Mouse (Mus musculus) heart, postnatal 0 days (tissue): ENCODE data around the gene D430042O09Rik.

Experiments used
- CTCF ChIP-seq: IDR thresholded peaks from 2 replicates; pipeline ENCODE4 v1.5.1; 2016; ENCODE audit warnings: antibody characterized with exemption, control low read depth, low read depth
- EP300 ChIP-seq: IDR thresholded peaks from 2 replicates; pipeline ENCODE4 v1.6.1; 2016; ENCODE audit warnings: antibody characterized with exemption, low read depth

DNA sequence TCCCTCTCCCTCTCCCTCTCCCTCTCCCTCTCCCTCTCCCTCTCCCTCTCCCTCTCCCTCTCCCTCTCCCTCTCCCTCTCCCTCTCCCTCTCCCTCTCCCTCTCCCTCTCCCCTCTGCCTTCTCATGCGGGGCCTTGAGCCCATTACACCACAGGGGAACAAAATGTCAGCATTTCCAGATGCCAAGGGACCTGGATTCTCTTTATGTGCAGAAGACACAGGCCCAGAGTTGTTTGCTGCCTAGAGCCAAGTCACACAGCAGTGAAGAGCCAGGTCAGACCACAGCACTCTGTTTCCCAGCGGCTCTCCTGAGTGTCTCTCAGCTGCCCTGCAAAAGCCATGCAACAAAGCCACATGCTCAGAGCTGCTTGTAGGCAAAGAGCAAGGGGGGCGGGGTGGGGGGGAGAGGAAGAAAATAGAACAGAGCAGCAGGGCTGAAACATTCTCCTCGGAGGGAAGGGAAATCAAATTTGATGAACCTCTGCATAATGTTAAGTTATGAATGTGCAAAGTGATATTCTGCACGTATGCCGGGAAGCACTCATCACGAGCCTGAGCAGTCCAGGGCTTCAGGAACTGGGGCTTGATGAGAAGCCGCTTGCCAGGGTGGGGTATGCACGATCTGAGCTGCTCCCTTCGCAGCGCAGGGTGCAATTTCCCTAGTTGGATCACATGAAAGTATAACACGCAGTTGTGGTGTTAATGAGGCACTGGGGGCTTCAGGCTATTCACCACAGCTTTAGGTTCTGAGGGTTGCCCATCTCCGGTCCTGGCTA is 192.9 kb downstream of the D430042O09Rik start:
- TF ChIP-seq CTCF = no peak
- no peak for TF ChIP-seq EP300
